Mouse (Mus musculus) kidney, postnatal 0 days (tissue): Measurements from ENCODE around the gene 1700017D01Rik. TPM values are rescaled to one million over a fixed set of nuclear protein-coding genes. Genes with fewer than 3 reads are reported as not detected.
A peak's percentile ranks its signal among the peaks of the same experiment; 100 is the strongest.
"Not testable (repeated sequence)": the region's sequence is repeated elsewhere in the genome, so short reads cannot be mapped to it uniquely, and the experiment has no call there.

Experiments used
- ATAC-seq: fragments of 200-750 bp; cut with Nextera tagmentation; replicated peaks from 2 replicates; pipeline ENCODE4 v1.8.0; 2017; ENCODE audit warnings: low read depth, moderate number of reproducible peaks, moderate TSS enrichment, moderate library complexity; ENCODE audit not compliant: low FRiP score
- DNase-seq: peaks from one replicate; pipeline ENCODE4 v3.0.0-alpha.2; 2016; ENCODE audit warnings: low spot score
- H3K27ac ChIP-seq: fragments of 300-500 bp; sonication (generic); 2 replicates; pipeline ENCODE4 v1.5.1; 2014; ENCODE audit warnings: mild to moderate bottlenecking
- H3K27me3 ChIP-seq: fragments of 300-500 bp; sonication (generic); 2 replicates; pipeline ENCODE4 v1.6.1; 2014; ENCODE audit warnings: low read length, mixed read lengths; ENCODE audit not compliant: insufficient read depth
- H3K36me3 ChIP-seq: fragments of 300-500 bp; sonication (generic); 2 replicates; pipeline ENCODE4 v1.6.1; 2014; ENCODE audit warnings: low read length, mixed read lengths; ENCODE audit not compliant: insufficient read depth
- H3K4me1 ChIP-seq: fragments of 300-500 bp; sonication (generic); replicated peaks from 2 replicates; pipeline ENCODE4 v1.6.1; 2014; ENCODE audit warnings: antibody characterized with exemption, low read length, mixed read lengths; ENCODE audit not compliant: insufficient read depth
- H3K4me2 ChIP-seq: fragments of 300-500 bp; sonication (generic); 2 replicates; pipeline ENCODE4 v1.6.1; 2014; ENCODE audit warnings: mild to moderate bottlenecking, low read length, moderate library complexity, mixed read lengths
- H3K4me3 ChIP-seq: fragments of 300-500 bp; sonication (generic); replicated peaks from 2 replicates; pipeline ENCODE4 v1.5.1; 2014; ENCODE audit warnings: low read depth, low read length
- H3K9ac ChIP-seq: fragments of 300-500 bp; sonication (generic); 2 replicates; pipeline ENCODE4 v1.6.1; 2014; ENCODE audit warnings: low read depth, low read length
- H3K9me3 ChIP-seq: fragments of 300-500 bp; sonication (generic); replicated peaks from 2 replicates; pipeline ENCODE4 v1.6.1; 2016; ENCODE audit warnings: low read length, inconsistent platforms, mixed read lengths
- CTCF ChIP-seq: IDR thresholded peaks from 2 replicates; pipeline ENCODE4 v1.5.1; 2016; ENCODE audit warnings: antibody characterized with exemption, low read depth, mild to moderate bottlenecking, moderate library complexity
- WGBS: fragments of 180-500 bp; shearing (Covaris S2); extraction: QIAGEN DNeasy Blood & Tissue Kit; methylation state at CpG from one replicate; pipeline ENCODE4 v1.1.7; 2014; 5-methylcytosine and 5-hydroxymethylcytosine counted together
- polyA plus RNA-seq: library from polyadenylated mRNA; unstranded; fragments of >200 nt; fragmentation: Nextera tagmentation; extraction: Ambion mirVana; gene quantifications from 2 replicates; pipeline ENCODE4 v1.2.1, GENCODE M21; 2015

The 1700017D01Rik gene
- polyA plus RNA-seq: not detected in 2 replicates

DNA sequence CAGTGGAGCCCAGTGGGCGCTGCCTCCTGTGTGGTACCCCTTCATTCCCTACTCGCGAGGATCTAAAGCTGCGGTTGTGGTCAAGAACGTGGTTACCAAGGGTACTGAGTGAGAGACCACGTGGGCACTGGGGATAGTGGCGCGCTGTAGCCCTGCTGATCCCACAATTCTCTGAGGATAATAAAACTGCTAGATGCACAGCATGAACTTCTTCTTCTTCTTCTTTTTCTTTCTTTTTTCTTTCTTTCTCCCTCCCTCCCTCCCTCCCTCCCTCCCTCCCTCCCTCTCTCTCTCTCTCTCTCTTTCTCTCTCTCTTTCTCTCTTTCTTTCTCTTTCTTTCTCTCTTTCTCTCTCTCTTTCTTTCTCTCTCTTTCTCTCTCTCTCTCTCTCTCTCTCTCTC is at the start of gene 1700017D01Rik:
TSS of gene 1700017D01Rik (minus strand) at position 101 of the 400 bp plus-strand sequence.
- not testable (repeated sequence) for H3K36me3 ChIP-seq, H3K4me1 ChIP-seq, H3K27me3 ChIP-seq, ATAC-seq, H3K9me3 ChIP-seq, H3K9ac ChIP-seq, DNase-seq, H3K27ac ChIP-seq, H3K4me3 ChIP-seq, H3K4me2 ChIP-seq
- WGBS: 90% methylated on average over 8 of the region's 8 CpGs

DNA sequence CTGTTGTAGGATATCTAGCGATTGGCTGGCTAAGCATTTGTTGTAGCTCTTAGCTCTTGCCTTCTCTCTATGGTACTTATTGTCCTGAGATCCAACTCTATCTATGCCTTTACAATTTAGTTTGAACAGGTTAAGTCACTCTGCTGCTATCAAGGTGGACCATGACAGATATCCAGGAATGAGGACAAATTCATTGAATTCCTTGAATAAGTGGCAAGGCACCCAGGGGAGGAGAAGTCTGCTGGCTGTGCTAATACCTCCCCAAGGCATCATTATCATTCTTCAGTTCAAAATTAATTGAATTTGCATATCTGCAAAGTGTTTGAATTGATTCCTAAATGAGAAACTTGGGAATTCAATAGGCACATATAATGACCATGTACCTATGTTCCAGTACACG is 46.8 kb upstream of the 1700017D01Rik start:
- H3K9me3 ChIP-seq: no peaks in the 10 kb centered on the region
- no peaks in the 10 kb centered on the region for H3K4me1 ChIP-seq
- H3K36me3 ChIP-seq: no peaks in the 10 kb centered on the region
- H3K27ac ChIP-seq: no peak overlapping the region
- H3K9ac ChIP-seq: no peak overlapping the region
- TF ChIP-seq CTCF: no peak
- no peak overlapping the region for H3K4me3 ChIP-seq
- DNase-seq: no peak
- H3K4me2 ChIP-seq: no peak overlapping the region
- WGBS: 65% methylated on average over 2 of the region's 2 CpGs
- H3K27me3 ChIP-seq: no peaks in the 10 kb centered on the region
- no peak for ATAC-seq

DNA sequence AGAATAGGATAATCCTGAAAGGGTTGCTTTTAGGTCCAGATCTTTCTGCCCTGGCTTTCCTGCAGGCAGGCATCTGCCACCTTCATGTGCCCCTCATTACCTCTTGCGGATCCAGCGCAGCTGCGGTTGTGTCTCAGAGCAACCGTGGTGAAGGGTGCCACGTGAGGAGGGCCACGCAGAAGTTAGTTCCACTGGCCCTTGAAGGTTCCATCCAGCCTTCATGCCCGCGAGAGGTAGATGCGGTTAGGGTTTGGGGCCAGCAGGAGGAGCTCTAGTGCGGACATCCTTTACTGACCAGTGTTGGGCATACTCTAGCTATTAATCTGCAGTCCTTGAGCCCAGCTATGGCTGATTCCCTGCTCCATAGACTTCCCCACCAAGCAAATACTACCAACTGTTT is 34.5 kb upstream of the 1700017D01Rik start, which contains the start of gene 1700025F22Rik:
TSS of gene 1700025F22Rik (minus strand) at position 149 of the 400 bp plus-strand sequence.
- no peaks in the 10 kb centered on the region for H3K4me1 ChIP-seq
- H3K9ac ChIP-seq: no peak within 1 kb of the TSS
- no peaks in the 10 kb centered on the region for H3K9me3 ChIP-seq
- H3K36me3 ChIP-seq: no peaks in the 10 kb centered on the region
- DNase-seq: no peak
- WGBS: 46% methylated on average over 10 of the region's 10 CpGs
- no peak for ATAC-seq
- H3K27me3 ChIP-seq: no peaks in the 10 kb centered on the region
- no peak within 1 kb of the TSS for H3K4me3 ChIP-seq
- no peak for TF ChIP-seq CTCF
- no peak within 1 kb of the TSS for H3K27ac ChIP-seq
- H3K4me2 ChIP-seq: no peak within 1 kb of the TSS

DNA sequence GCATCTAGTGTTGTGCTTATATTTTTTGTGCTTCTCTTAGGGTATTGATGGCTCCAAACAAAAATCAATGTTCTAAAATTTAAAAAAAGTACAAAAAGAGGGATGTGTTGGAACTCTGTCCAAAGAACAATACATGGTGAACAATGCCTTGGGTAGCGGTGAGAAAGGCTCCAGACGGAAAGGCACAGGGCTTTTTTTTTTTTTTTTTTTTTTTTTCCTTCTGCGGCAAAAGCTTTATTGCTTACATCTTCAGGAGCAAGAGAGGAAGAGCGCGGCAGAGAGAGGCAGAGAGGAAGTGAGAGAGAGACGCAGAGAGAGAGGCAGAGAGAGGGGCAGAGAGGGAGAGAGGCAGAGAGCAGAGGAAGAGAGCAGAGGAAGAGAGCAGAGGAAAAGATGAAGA is 27.2 kb upstream of the 1700017D01Rik start:
- not testable (repeated sequence) for H3K9me3 ChIP-seq, H3K9ac ChIP-seq, ATAC-seq, H3K27ac ChIP-seq, H3K36me3 ChIP-seq, H3K27me3 ChIP-seq, H3K4me3 ChIP-seq, H3K4me2 ChIP-seq, DNase-seq, H3K4me1 ChIP-seq
- WGBS: 78% methylated on average over 5 of the region's 6 CpGs

DNA sequence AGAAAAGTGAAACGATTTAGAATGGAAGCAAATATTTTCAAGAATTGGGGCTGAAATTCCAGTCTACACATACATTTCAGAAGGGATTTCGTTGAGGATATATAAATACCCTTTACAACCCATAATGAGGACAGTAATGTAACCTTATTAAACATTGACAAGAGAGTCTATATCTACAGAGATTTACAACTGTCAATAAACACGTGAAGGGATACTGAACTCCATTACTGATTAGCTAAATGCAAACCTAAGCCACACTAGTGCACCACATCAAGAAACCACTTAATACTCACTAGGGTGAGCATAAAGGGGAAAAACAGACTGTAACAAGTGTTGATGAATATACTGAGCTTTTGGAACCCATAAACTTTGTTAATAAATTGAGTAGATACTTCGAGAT is 4.7 kb upstream of the 1700017D01Rik start:
- TF ChIP-seq CTCF: no peak
- Histone ChIP-seq H3K9ac (no peak overlapping the region), H3K27ac (no peak overlapping the region), H3K4me1 (no peaks in the 10 kb centered on the region), H3K4me3 (no peak overlapping the region), H3K36me3 (no peaks in the 10 kb centered on the region), H3K9me3 (no peaks in the 10 kb centered on the region), H3K27me3 (no peaks in the 10 kb centered on the region), H3K4me2 (no peak overlapping the region)
- WGBS: 67% methylated on average over 4 of the region's 4 CpGs
- no peak for DNase-seq
- no peak for ATAC-seq

DNA sequence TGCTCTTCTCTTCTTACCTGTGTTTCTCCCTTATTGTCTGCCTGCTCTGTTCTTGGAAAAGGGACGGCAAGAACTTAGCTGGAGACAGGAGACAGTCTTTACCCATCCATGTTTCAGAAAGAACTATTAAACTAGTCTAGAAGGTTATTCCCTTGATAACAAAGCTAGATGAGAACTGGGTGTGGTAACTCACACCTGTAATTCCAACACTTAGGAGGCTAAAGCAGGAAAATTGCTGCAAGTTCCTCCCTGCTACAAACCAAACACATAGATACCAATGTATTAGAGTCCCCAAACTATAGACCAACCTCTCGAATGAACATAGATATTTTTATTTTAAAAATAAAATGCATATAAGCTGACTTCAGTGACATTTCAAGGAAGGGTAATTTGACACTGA is 4.2 kb upstream of the 1700017D01Rik start:
- Histone ChIP-seq H3K9me3 (no peaks in the 10 kb centered on the region), H3K4me3 (no peak overlapping the region), H3K27me3 (no peaks in the 10 kb centered on the region), H3K4me1 (no peaks in the 10 kb centered on the region), H3K36me3 (no peaks in the 10 kb centered on the region), H3K27ac (no peak overlapping the region), H3K4me2 (no peak overlapping the region), H3K9ac (no peak overlapping the region)
- no peak for DNase-seq
- no peak for ATAC-seq
- no peak for TF ChIP-seq CTCF
- 94% methylated on average over 2 of the region's 2 CpGs for WGBS

DNA sequence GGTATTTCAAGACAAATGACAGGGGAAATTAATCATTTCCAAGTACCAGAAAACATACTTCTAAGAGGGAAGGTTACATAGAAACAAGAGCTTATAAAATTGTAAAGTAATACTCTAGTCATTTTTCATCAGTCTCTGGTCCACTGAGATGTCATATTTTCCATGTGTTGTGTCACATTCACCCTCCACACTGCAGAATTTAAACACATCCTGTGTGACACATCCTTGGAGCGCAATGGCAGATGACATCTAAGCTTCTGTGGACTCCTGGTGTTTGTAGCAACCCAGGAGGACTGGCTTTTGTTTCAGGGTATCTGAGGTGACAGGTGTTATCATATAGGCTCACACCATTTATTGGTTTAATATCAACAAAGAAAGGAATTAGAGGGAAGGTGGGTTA is 974 bp downstream of the 1700017D01Rik start:
- Histone ChIP-seq H3K27ac (no peak overlapping the region), H3K4me2 (no peak overlapping the region), H3K9ac (no peak overlapping the region), H3K27me3 (no peaks in the 10 kb centered on the region), H3K4me1 (no peaks in the 10 kb centered on the region), H3K36me3 (no peaks in the 10 kb centered on the region), H3K9me3 (no peaks in the 10 kb centered on the region), H3K4me3 (no peak overlapping the region)
- no peak for ATAC-seq
- TF ChIP-seq CTCF: no peak
- 97% methylated on average over 1 of the region's 1 CpGs for WGBS
- no peak for DNase-seq

DNA sequence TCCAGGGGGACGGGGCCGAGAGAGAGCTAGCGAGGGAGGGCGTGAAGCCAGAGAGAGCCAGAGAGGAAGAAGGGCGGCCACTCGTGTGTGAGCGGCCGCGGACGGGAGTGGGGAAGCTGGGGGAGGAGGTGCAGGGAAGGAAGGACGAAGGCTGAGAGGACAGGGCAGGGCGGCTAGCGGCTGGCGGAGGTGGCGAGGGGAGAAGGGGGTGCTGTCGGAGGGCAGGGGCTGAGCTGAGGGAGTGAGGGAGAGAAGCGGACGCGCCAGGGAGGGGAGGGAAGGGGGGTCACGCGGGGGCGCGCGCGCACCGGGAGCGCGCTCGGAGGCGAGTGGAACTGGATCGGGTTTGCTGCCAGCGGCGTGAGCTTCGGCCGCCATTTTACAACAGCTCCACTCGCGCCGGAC is 9.7 kb downstream of the 1700017D01Rik start:
- DNase-seq (peak; percentile 19), ATAC-seq (peak; percentile 99)
- Histone ChIP-seq H3K9ac (peak overlapping the region; percentile 27; the same call in 1 of the 2 replicates), H3K4me2 (peak overlapping the region; percentile 52), H3K4me3 (peak overlapping the region; percentile 33)
- WGBS: 2% methylated on average over 10 of the region's 38 CpGs
- H3K27me3 ChIP-seq, H3K36me3 ChIP-seq, H3K4me1 ChIP-seq, H3K9me3 ChIP-seq, H3K27ac ChIP-seq: not testable (repeated sequence)
